Mouse (Mus musculus) spleen, adult 2 months (tissue): Measurements from ENCODE around the gene Hist1h3i.
"Not testable (repeated sequence)": the region's sequence is repeated elsewhere in the genome, so short reads cannot be mapped to it uniquely, and the experiment has no call there.

Experiments
- CTCF ChIP-seq: fragments of 200-500 bp; IDR thresholded peaks from 2 replicates; pipeline ENCODE4 v1.5.1; 2011; ENCODE audit warnings: mild to moderate bottlenecking, inconsistent platforms; ENCODE audit not compliant: insufficient read depth, insufficient read length, insufficient replicate concordance; ENCODE audit errors: extremely low read depth
- POLR2A ChIP-seq: fragments of 200-500 bp; IDR thresholded peaks from 2 replicates; pipeline ENCODE4 v1.6.1; 2011; ENCODE audit warnings: low read depth, low read length, inconsistent platforms

GRCm38 (mm10) chr13:21811539-21811938 lies 28.4 kb upstream of the Hist1h3i start, which contains the start of gene Hist1h4m:
- not testable (repeated sequence) for TF ChIP-seq CTCF, POLR2A
